Mouse (Mus musculus): ENCODE measurements around the gene Rhbdl1.

DNA sequence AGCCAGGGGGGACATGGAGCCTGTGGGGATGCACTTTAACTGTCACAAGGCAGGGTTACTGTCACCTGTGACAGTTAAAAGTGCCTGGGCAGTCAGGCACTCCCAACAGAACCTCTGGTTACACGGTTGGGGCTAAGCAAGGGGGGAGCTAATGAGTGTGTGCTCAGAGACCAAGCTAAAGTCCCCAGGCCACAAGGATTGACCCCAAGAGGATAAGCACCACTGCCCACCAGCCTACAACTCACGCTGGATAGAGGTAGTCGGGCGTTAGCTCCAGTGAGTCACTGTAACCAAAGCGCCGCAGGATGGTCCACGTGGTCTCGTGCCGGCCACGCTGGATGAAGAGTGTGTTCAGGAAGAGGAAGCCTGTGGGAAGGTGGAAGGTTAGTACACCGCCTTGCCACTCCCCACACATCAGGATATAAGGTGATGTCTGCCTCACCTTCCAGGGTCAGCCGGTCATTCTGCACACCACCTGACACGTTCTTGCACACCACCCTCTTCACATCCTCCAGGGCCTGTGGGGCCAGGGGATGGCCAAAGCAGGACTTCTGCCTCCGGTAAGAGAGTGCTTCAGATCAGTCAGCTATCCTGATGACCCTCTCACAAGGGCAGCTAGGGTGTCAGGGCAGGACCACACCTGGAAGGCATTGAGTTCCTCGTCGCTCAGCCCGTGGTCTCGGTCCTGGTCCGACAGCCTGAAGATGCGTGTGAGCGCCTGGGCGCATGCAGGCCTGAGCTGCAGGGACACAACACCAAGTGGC, 4.2 kb upstream of the Rhbdl1 start, which contains the start of gene Gm20683:
- TF ChIP-seq EP300 (IDR thresholded peaks at IDR 0.05; ENCODE audit: low read depth) (no peak), CTCF (IDR thresholded peaks at IDR 0.05; ENCODE audit: low read depth) (no peak)
